Mouse (Mus musculus) adrenal gland, postnatal 10 days (tissue): ENCODE data around the gene Slc25a20. TPM values are rescaled to one million over a fixed set of nuclear protein-coding genes. Genes with fewer than 3 reads are reported as not detected.

Source experiments
- DNase-seq: peaks from one replicate; pipeline ENCODE4 v3.0.0; 2021; ENCODE audit warnings: mixed read lengths
- total RNA-seq, 2 experiments: library from RNA; stranded (reverse); gene quantifications; 2 replicates each; pipeline ENCODE4 v1.2.3; 2021

The Slc25a20 gene
- total RNA-seq, 2 experiments from 2014 or later = 405 to 421 TPM

DNA sequence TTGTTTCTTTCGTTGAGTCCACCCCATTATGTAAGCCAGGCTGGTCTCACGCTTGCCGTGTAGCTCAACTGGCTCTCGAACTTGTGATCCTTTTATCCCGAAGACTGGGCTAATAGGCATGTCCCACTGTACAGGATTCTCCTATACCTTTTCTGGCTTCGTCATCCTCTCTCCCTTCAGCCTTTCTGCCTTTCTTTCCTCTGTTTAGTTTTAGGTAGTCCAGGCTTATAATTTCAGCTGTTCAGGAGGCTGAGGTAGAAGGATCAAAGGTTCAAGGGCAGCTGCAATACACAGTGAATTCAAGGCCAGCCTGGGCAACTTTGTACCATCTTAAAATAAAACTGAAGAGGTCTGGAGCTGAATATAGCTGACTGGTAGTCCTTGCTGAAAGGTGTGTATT is 25.3 kb downstream of the Slc25a20 start:
- DNase-seq = no peak

DNA sequence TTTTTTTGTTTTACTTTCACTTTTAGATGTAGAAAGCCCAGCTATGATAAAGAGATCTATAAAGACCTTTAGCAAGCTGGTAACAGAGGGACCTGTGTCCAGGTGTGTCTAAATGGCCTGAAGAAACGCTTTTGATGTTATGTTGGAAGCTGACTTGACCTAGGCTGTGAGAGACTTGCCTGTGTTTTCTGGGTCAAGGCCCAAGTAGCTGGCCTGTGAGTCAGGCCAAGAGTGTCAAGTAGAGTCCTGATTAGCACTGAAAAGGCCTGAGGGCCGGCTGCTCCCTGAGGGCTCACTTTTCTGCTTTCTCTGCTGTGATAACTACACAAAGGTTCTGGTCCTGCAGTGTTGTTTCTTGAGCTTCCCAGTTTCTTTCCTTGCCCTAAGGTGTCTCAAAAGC is 25.8 kb downstream of the Slc25a20 start:
- peak; percentile 44 for DNase-seq

DNA sequence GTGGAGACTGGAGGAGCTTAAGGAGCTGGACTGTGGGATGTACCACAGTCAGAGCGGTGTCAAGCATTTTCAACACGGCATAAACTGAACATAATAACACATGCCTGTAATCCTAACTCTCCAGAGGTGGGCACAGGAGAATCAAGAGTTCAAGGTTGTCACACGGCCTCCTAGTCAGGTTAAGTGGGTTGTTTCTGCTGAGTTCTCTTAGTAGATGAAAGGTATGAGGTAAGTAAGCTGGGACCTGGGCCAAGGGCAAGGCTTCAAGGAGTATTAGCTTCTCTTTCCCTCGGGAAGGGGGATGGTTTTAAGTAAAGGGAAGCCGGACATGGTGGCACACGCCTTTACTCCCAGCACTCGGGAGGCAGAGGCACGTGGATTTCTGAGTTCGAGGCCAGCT is 26.6 kb downstream of the Slc25a20 start:
- peak; percentile 56 for DNase-seq

GRCm38 (mm10) chr9:108689106-108689505 is 27.2 kb downstream of the Slc25a20 start, which contains the start of gene Prkar2a:
Gene Prkar2a (plus strand): TSS chr9:108689314.
- no peak for DNase-seq

DNA sequence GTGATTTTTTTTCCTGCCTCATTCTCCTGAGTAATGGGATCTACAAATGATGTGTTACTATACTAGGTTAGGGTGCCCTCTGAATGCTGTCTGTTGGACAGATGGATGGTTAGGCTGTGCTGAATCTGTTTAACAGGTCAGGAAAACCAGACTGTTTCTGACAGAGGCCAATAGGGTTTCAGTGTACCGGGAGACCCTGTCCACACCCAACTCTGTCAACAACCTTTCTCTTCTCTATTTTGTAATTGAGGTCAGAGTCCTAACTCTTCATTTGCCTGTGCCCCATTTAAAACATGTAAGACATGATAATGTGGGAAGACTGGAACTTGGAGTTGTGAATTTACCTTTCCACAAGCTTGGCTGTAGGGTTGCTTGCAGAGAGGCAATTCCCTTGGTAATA is 28.1 kb downstream of the Slc25a20 start:
- DNase-seq = no peak

DNA sequence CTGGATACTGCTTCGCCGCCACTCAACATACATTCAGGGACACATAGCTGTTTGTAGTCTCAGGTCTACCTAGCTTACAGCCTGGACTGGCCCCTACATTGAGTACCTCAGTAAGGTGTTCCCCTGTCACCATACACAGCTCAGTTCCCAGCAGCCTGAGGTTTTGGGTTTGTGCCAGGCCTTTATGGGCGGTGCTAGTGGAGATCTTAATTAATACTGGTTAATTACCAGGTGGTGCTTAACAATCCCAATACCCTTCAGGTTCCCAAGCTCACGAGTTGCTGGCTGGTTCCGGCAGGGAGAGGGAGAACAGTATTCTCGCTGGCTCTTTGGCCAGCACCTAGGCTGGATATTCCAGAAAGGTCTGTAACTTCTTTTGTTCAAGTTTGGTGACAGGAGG is 29.0 kb downstream of the Slc25a20 start:
- no peak for DNase-seq

GRCm38 (mm10) chr9:108691371-108691770 is 29.5 kb downstream of the Slc25a20 start:
- peak; percentile 26 for DNase-seq

GRCm38 (mm10) chr9:108691846-108692225 is 29.9 kb downstream of the Slc25a20 start:
- DNase-seq = peak; percentile 94

GRCm38 (mm10) chr9:108692226-108693041 is 30.5 kb downstream of the Slc25a20 start:
- peak; percentile 76 for DNase-seq

DNA sequence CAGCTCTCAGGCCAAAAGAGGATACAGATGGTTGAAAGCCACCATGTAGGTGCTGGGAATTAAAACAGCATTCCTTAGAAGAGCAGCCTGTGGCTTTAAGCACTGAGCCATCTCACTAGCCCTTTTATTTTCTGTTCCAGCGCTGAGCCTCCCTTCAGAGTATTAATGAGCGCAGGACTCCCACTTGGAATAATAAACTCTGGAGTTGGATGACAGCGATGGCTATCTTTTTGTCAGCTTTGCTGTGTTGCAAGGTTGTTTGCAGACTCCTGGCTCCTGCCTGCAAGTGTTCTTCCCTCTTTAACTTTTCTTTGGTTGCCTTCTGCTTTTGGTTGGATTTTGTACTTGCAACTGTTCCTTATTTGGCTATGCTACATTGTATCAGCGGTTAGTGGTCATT is 32.1 kb downstream of the Slc25a20 start:
- DNase-seq = no peak

DNA sequence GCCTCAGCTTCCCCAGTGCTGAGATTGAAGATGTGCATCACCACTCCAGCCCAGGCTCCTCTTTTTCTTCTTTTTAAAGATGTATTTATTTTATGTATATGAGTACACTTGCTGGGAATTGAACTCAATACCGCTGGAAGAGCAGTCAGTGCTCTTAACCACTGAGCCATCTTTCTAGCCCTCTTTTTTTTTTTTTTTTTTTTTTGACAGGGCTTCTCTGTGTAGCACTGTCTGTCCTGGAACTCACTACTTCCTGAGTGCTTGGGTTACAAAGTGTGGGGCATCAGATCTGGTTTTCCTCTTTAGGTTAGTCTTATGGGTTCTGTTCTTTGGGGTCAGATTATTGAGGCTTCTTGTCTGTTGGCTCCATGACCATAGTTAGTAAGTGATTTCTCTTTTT is 32.6 kb downstream of the Slc25a20 start:
- DNase-seq = no peak

DNA sequence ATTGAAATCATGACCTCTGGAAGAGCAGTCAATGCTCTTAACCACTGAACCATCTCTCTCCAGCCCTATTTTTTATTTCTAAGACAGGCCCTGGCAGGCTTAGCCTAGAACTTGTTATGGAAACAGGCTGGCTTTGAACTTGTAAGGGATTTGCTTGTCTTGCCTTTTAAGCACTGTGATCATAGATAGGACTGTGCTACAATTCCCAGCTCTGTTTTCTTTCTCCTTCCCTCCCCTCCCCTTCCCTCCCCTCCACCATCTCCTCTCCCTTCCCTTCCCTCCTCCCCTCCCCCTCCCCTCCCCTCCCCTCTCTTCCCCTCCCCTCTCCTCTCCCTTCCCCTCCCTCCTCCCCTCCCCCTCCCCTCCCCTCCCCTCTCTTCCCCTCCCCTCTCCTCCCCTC is 40.6 kb downstream of the Slc25a20 start:
- DNase-seq = no peak

DNA sequence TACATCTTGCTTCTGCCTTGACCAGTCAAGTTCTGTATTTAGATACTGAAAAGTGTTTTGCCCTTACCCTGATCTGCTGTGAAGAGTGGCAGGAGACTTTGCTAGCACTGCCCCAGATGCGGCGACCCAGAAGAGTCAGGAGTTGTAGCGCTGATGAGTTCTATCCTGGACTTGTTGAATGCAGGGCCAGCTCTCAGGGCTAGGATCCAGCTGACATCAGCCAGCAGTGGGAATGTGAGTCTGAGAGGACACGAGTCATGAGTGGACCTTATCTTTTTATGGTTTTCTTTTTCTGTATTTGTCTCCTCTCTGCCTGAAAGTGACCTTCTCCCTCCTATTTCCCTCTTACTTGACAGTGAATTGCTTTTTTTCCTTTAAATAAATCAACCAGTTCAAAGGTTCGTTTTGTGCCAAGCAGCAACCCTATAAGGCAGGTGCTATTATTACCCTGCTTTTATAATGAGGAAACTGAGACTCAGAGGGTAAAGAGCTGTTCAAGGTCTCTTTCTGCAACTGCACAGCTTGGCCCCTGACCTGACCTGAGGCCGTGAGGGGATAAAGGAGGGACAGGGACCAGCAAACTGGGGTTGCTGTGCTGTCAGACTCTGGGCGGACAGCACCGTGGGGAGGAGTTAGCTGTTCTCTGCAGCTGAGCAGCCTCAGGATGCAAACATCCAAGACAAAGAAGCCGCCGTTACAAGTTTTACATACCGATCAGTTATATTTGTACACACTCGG is 41.7 kb downstream of the Slc25a20 start:
- DNase-seq = peak; percentile 37

GRCm38 (mm10) chr9:108704591-108704990 is 42.7 kb downstream of the Slc25a20 start:
- DNase-seq = no peak

GRCm38 (mm10) chr9:108707212-108707611 is 45.3 kb downstream of the Slc25a20 start:
- no peak for DNase-seq

GRCm38 (mm10) chr9:108708833-108709232 is 46.9 kb downstream of the Slc25a20 start:
- DNase-seq = no peak

GRCm38 (mm10) chr9:108710767-108711166 is 48.9 kb downstream of the Slc25a20 start:
- DNase-seq = no peak

DNA sequence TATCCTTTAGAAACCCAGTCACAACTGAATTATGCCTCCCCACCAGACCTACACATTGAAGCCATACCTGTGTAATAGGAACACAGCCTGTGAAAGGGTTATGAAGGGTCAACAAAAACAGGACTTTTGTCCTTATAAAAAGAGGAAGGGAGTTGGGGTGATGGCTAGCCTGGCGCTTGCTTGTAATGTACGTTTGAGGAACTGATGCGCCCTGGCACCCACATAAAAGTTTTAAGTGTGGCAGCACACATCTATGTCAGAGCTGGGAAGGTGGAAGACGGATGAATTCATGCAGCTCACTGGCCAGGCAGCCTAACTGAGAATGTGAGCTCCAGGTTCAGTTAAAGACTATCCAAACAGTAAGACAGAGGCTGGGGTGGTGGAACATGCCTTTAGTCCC is 54.3 kb downstream of the Slc25a20 start:
- no peak for DNase-seq

DNA sequence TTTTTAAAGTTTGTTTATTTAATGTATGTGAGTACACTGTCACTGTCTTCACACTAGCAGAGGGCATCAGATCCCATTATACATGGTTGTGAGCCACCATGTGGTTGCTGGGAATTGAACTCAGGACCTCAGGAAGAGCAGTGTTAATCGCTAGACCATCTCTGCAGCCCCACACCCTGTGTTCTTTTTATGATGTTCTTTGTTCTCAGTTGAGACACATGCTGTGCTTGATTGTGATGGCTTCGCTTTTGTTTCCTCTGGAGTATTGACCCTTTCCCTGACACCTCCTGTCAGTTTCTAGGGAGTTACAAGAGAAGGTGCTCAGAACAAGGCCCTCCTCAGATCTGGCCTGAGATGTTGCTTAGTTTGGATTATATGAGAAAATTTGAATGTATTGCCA is 61.9 kb downstream of the Slc25a20 start:
- DNase-seq = no peak

DNA sequence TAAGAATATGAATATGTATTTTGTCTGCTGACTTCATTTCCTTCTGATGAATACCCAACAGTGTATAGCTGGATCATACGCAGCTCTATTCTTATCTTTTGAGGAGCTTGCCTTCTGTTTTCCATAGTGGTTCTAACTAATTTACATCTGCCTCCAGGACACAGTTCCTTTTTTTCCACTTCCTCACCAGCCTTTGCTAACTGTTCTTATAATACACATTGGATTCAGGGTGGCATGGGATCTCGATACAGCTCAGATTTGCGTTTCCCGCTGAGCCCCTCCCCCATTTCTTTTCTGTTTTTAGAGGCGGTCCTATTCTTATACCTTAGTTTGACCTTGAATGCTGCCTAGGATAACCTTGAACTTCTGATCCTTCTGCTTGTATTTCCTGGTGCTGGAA is 64.2 kb downstream of the Slc25a20 start:
- DNase-seq = no peak

DNA sequence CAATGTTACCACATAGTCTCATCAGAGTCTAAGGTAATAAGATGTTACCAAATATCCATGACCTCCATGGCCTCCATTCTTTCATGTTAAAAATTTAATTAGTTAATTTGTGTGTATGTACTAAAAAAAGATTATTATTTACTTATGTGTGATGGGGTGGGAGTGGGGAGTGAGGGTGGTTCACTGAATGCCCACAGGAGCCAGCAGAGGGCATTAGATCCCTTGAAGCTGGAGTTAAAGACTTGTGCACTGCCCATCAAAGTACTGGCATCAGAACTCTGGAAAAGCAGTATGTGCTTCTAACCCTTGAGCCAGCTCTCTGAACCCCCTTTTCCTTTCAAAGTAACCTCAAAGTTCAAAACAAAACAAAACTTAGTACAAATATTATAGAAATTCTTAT is 67.2 kb downstream of the Slc25a20 start:
- DNase-seq = no peak

- DNase-seq = no peak
These were observed 70.6 kb downstream of the Slc25a20 start for GRCm38 (mm10) chr9:108732462-108732861.
